Mouse (Mus musculus): Measurements from ENCODE around the gene Epha2.

- no peak for TF ChIP-seq CTCF (IDR thresholded peaks at IDR 0.05; ENCODE audit: control insufficient read depth, insufficient read depth, insufficient read length)
- no peak for TF ChIP-seq MYOG (IDR thresholded peaks at IDR 0.05; ENCODE audit: control insufficient read depth, extremely low read depth, insufficient read length)
- no peak for TF ChIP-seq CEBPB (IDR thresholded peaks at IDR 0.05; ENCODE audit: low read depth)
- TF ChIP-seq USF1 (IDR thresholded peaks at IDR 0.05; ENCODE audit: low read depth): peak; percentile 56
- no peak for TF ChIP-seq MAX (IDR thresholded peaks at IDR 0.05)
- TF ChIP-seq MYOD1 (IDR thresholded peaks at IDR 0.05; ENCODE audit: control insufficient read depth, insufficient read length, low read depth): no peak
- TF ChIP-seq FOSL1 (IDR thresholded peaks at IDR 0.05; ENCODE audit: insufficient read depth, low read length, poor library complexity, severe bottlenecking): no peak
Measured at GRCm38 (mm10) chr4:141347365-141347797, 46.3 kb downstream of the Epha2 start.

Data from C2C12 (cell line).